Mouse (Mus musculus) gastrocnemius, postnatal 14 days (tissue): ENCODE measurements at regions not wholly inside any gene's neighbourhood (a gene's known extent, or its start where the extent isn't known, plus 50 kb on each side); places are given as distances from the start of the nearest gene placed in this dataset.
A peak's percentile ranks its signal among the peaks of the same experiment; 100 is the strongest.
"Not testable (repeated sequence)": the region's sequence is repeated elsewhere in the genome, so short reads cannot be mapped to it uniquely, and the experiment has no call there.

Source experiments
- DNase-seq: peaks from one replicate; pipeline ENCODE4 v3.0.0; 2021; ENCODE audit warnings: mixed read lengths
- intact Hi-C: fragments of 180-260 bp; cut with DNase I; formaldehyde crosslinking; loops from one replicate; pipeline ENCODE4 v1.15.1; 2025; ENCODE audit warnings: low total_unique reads

DNA sequence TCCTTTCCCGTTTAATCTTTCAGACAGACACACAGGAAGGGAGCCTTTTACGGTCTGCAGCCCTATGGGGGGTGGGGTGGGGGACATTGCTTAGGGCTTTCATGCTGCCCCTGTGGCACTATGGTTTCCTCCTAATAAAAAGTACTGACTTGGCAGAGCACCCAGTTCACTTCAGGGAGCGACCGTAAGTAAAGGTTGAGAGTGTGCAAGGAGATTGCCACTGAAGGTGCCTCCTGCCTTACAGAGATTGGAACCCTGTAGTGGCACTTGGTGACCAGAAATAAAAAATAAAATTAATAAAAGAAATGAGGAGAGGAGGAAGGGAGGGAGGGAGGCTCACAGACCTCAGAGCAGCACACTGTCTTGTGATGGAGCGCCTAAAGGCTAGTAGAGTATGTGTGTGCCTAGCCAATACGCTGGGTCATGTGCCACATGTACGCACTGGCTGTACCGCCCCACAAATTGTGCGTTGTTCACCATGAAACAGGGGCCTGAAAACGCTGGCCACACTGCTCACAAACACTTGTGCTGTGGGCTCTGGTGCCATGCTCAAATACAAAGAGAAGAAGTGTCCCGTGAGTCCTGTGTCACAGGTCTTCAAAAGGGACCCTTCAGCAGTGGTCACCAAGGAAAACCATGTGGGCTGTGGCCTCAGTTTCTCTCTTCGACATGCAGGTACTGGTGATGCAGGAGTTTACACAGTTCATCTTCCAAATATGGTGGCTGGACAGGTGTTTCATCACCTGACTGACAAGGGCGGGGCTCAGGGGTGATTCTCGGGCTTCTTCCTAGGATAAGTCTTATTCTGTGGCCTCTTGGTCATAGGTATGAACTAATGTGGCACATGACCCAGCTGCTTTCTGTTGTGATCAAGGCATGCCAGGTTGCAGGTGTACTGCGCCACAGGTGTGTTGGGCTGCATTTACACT lies 250.5 kb upstream of the Irx4 start:
- intact Hi-C loops, result no loop called here

DNA sequence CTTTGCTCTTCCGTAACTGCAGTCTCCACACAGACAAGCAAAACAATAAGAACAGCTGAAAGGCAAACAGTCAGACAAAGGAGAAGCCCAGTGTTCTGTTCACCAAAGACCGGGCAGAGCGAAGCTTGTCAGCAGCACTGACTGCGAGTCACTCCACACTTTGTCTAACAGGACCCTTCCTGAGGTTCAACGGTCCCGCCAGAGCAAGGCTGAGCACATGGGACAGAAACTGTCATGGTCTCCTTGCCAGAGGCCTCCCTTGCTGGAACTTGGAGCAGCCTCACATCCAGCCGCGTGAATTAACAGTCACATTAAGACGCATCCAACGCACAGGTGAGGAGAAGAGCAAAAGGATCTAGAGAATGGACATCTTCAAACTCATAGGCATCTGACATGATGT lies 241.1 kb upstream of the Irx4 start:
- DNase-seq, result no peak
- intact Hi-C loops, result no loop called here

More for the DNA sequence above, 250.5 kb upstream of the Irx4 start:
- DNase-seq, result no peak

DNA sequence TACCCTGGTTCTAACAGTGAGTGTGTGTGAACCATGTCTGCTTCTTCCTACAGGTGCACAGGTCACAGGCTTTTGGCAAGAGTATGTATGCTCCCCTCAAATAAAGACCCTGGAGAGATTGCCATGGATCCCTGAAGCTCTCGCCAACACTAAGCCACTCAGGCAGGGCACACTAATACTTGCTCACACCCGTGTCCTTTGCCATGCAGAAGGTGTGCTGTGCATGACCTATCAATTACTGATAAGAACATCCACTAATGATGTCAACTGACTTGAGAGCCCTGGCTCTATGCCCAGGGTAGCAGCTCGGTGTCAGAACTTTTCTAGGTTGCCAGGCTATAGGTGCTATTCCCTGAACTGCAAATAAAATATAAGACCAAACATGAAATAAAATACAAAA lies 229.1 kb upstream of the Irx4 start:
- intact Hi-C loops, result no loop called here
- no peak for DNase-seq

DNA sequence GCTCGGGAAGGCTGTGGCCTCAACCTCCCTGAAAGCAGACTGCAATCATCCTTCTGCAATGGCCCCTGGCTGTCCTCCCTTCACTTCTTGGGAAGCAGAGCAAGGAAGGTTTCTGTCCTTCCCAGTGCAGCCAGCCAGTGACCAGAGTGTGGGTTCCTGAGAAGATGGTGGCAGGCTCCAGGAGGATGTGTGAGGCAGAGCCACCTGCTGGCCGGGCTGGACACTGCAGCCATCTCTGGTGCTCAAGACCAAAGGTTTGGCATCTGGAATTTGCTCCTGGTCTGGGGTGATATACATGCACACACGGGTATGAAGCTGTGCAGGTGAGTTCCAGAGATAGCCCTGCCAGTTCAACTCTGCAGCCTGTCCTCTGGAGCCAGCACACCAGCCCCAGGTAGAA lies 227.2 kb upstream of the Irx4 start:
- peak; percentile 22 for DNase-seq
- intact Hi-C loops, result no loop called here

DNA sequence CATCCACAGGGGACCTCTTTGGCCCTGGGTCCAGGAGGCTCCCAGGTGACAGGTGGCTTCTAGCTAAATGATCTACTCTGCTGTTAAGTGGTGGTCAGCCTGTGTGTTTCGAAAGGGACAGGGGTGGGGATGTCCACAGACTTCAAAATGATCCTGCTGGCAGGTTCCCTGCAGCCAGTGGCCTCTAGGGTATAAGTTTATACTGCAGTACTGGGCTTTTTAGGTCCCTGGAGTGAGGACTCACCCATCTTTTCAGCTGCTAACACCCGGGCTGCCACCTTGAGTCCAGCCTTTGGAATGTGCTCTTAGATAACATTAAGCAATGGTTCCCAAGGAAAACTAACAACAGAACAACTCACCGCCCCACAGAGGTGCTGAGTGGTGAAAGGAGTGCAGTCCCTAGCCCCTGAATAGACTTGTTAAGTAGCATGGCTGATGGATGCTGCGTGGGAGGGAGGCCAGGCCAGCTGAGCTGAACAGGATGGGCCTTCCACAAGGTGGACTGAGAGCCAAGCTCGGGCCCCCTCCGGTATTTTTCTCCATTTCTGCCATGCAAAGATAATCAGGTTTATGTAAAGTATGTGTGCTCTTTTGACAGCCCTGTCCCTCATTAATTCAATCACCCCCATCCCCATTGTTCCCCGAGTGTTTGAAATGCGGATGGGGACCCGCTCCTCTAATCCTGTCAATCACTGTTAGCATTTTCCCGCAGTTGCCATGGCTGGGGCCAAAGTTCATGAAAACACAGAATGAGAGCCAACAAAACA lies 226.0 kb upstream of the Irx4 start:
- no peak for DNase-seq
- intact Hi-C loops, result no loop called here

DNA sequence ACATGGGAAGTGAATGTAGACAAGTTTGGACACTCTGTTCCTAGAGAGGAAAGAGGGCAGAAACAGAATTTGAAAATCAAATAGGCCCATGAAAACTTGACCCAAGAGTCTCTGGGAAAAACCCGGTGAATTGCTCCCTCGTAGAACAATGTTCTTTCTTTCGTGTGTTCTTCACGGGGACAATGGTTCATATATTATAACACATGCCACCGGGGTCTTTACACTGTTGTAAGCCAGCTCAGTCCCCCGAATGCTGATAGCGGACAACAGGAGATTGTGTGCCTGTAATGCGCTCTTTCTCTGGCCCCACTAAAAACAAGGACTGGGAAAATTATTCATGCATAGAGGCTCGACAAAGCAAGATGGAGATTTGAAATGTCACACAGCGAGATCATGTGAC lies 225.4 kb upstream of the Irx4 start:
- no peak for DNase-seq

DNA sequence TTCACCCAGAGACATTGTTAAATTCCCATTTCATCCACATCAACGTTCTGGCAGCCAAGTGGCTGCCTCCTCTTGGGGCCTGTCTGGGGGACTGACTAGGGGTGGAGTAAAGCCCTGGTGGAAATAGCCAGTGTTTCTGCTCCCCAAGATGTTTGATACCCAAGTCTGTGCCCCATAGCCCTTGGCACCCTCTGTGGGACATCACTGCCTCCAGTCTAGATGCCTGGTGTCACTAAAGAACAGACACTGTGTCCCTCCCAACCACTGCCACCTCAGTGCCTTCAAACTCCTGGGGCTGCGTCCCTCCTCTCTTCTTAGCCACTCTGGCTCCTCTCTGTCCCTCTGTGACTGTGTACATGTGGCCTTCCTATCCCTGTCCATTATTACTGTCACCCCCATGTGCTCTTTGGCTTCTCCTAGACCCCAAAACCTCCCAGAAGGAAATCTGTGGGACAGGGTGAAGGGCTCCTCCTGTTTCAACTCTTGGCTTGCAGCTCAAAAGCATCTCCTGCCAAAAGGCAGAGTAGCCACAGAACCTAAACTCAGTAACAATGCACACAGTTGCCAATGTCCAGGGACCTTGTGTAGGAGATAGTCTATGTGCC lies 224.8 kb upstream of the Irx4 start:
- intact Hi-C loops, result no loop called here
- no peak for DNase-seq

More for the DNA sequence above, 225.4 kb upstream of the Irx4 start:
- intact Hi-C loops, result no loop called here

DNA sequence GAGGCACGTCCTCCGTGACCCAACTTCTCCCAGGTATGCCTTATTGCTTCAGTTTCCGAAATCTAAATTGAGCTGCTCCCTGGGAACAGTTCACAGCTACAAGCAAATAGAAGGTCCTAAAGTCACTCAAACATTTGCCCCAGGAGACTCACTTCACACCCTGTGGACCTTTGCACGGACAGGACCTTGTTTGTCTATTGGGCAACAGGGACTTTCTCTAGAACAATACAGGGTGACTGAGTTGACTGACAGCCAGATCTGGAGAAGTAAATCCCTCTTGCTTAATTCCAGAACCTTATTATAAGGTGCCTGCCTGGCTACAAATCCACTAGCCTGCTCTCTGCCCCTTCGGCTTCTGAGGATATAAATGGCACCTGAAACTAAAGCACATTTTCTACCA lies 220.5 kb upstream of the Irx4 start:
- DNase-seq, result no peak
- intact Hi-C loops, result no loop called here

DNA sequence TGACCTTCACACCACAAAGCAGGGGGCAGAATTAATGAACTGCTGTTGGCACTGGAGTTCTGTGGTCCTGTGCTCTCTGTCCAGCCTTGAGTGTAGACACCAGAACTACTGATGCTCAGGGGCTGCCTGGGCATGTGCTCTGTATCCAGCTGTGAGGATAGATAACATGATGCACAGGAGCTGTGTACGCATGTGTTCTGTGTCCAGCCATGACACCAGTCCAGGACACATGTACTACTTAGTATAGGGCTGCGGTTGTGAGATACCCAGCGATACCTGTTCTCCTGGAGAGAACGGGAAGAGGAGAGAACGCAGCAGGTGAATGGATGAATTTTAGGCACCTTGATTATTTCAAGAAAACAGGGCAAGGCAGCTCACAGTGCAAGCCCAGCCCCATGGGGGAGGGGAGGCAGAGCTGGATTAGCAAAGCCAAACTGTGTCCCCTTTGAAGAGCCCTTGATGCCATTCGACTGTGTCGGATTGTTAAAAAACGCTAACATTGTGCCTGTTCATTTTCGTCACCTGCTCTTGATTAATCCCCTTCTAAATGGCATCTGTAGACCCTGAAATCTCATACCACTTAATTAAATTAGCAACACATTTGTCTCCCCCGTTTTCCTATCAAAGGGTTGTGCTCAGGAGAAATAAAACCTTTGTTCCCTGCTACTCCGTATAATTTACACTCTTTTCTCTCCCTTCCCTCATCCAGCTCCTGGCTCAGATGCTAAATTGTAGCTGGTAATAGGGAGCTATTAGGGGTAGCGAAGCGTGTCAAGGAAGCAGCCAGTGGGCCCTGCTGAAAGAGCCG lies 218.8 kb upstream of the Irx4 start:
- no peak for DNase-seq
- intact Hi-C loops, result no loop called here

DNA sequence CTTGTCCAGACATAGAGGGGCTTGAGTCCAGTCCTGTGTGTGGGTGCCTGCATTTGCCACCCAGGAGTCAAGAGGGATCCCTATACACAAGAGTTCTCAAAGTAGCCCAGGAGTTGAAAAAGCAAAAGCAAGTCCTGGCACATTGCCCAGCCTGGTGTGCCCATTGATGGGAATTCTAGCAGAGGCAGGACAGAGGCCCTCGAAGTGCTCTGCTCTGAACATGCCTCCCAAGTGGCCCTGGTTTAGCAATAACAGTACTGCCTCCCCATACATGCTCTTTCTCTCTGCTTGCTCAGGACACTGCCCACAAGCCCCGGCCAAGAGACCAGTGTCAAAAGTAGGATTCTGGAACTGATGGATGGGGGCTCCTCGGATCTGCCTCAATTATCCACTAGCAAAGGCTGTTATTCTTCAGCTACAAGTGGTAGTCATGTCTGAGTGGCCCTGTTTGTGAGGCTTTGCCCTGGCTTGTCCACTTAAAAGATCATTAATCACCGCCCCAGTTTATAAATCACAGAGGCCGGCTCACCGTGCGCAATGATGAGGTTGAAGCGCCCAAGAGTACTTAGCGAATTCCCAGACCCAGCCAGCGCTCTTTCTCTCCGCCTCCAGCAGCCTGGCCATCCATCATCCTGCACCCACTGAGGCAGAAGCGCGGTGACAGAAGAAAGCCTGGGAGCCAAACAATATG lies 190.3 kb upstream of the Irx4 start:
- intact Hi-C loops, result no loop called here
- DNase-seq, result no peak

DNA sequence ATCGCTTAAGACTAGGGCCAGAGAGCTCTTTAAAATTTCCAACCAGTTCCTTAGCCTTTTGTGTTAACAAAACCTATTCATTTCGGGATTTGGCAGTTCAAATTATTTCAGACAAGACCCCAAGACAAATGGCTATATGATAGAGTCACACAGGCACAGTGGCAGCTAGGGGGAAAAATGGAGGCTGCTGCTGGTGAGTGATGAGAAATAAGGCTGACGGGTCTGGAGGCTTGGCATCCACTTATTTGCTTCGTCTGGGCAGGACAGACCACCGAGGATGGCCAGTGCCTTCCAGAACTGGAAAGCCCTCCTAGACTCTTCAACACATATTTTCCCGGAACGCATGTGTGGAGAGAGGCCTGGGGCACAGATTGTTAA lies 189.8 kb upstream of the Irx4 start:
- DNase-seq, result no peak
- intact Hi-C loops, result no loop called here

DNA sequence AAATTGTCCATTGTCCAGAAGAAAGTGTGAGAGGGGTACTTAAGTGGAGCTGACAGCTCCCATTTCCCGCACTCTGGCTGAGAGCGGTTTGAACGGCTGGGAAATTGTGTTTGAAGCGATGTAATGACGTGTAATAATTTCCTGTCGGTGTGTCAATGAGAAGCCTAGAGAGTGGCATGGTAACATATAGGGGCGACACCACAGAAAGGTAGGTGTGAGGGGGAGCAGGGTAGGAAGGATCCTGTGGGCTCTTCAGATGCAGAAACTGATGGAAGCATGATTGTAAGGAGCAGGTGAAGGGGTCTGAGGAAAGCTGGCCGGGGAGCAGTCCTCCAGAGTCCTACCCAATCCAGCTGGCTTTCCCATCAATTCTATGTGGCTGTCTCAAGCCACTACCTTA lies 189.2 kb upstream of the Irx4 start:
- intact Hi-C loops, result no loop called here
- DNase-seq, result no peak

DNA sequence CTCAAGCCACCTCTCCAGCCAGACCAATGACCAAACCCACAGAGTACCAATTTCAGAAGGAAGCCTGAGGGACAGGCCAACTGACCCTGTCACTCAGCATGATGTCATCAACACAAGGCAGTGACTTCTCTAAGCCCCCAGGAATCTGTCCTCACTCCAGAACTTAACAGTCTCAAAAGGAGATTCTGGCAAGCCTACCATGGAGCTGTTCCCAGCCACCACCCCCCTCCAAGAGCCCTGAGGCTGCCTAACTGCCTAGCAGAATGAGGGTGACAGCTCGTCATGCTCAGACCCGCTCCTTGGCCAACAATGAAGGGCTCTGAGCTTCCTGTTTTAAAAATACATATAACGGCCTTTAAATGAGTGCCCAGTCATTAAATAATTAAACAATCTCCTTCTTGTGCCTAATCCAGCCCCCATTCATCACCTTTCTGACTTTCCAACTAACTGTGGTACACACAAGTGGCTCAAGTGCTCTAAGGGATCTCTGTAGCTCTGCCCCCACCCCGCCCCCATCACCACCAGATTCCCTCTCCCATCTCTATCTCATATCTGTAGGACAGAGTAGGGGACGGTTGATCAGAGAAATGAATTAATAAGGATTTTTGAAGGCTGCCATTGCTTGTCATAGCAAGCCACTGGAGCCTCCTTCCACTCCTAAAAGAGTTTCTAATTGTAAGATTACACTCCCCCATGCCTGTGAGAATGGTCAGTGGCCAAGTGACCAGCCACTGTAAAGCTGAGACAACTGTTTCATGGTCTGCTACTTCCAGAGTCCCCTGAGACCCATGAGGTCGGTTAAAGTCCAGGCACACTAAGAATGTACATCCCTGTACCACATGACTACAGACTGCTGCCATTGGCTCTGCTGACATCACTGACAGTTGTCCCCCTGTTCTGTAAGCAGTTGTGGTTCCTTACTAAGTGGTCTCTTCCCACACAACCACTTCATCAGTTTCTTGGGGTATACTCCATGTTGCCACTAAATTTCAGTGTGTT lies 188.1 kb upstream of the Irx4 start:
- intact Hi-C loops, result no loop called here
- DNase-seq, result no peak

DNA sequence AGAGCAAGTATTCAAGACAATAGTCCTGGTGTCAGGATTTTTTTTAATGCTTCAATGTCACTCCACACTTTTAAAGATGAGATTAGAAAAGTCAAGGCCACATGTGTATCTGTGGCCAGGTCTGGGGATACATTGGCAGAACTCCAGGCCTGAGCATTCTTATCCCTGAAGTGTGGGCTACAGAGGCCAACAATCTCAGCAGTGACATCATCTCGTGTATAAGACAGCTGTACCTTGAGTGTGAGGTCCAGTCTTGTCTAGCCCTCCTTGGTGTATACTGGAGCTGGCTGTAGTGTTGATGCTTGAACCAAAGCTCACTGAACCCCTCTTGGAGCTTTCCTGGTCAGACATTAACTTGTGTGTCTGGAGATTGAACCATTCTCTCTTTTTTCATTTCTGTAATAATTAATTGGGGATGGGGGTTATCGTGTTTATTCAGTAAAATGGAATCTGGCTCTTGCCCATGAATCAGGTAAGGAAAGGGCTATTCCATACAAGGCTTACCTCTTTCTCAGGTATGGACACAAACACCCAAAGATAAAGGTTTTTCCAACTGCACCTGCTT lies 182.3 kb upstream of the Irx4 start:
- intact Hi-C loops, result no loop called here
- DNase-seq, result no peak

DNA sequence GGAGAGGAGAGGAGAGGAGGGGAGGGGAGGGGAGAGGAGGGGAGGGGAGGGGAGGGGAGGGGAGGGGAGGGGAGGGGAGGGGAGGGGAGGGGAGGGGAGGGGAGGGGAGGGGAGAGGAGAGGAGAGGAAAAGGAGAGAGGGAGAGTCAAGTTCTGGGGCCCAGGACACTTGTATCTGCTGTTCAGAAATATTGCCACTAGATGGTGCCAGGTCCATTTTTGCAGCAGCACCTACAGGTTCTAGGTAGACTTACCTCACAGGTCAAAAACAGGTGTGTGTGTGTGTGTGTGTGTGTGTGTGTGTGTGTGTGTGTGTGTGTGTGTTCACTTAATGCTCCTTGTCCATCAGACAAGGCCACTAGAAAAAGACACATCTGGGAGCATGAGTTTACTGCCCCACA lies 172.5 kb upstream of the Irx4 start:
- DNase-seq, intact Hi-C loops: not testable (repeated sequence)

DNA sequence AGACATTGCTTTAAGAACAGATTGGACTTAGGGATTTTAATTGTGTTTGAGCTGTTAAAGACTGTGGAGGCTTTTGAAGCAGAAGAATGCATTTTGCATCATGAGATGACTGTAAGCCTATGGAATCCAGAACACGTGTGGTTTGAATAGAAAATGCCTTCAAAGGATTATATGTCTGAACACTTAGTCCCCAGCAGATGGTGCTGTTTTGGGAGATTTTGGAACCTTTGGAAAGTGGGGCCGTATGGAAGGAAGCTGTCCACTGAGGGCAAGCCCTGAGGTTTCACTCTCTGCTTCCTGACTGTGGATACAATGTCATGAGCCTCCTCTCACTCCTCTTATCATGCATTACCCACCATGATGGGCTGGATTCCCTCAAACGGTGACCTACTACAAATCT lies 168.4 kb upstream of the Irx4 start:
- intact Hi-C loops, result no loop called here
- no peak for DNase-seq

DNA sequence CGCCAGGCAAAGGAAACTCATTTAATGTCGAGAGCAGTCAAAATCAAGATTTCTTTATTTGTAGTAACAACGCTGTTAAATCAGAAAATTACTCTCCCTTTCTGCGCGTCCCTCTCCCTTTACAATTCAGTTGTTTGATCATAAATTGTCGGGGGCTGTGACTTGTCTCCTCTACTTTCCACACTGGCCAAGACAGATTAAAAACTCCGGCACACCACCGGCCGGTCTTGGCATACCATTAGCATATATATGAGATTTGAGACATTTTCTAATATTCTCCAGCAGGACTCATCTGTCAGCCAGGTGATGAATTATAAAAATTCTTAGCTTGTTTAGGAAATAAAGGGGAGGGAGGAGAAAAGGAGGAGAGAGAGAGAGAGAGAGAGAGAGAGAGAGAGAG lies 162.8 kb upstream of the Irx4 start:
- no peak for DNase-seq
- intact Hi-C loops, result no loop called here

DNA sequence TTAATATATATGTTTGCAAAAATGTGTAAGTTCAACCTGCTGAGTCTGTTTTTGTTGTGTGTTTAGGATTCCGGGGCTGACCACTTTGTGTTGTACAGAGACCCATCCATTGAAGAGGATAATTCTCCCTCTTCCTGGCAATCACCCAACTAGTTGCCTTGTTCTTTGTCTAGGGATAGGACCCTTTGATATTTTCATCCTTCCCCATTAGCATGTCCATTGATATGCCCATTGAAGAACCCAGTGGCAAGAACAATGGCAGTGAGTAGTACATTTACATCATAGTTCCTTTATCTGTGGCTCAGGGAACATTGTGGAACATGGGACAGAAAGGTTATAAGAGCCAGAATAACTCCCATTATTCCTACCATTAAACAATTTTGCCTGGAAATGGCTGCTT lies 160.9 kb upstream of the Irx4 start:
- no peak for DNase-seq
- intact Hi-C loops, result no loop called here
